Mouse (Mus musculus) hindbrain, embryonic 12.5 days (tissue): ENCODE data around the gene Deaf1. TPM values are rescaled to one million over a fixed set of nuclear protein-coding genes. Genes with fewer than 3 reads are reported as not detected.

Experiments used
- ATAC-seq: fragments of 200-750 bp; cut with Nextera tagmentation; 2 replicates; pipeline ENCODE4 v1.8.0; 2017; ENCODE audit warnings: moderate TSS enrichment; ENCODE audit not compliant: low FRiP score
- H3K27ac ChIP-seq: fragments of 300-500 bp; sonication (generic); 2 replicates; pipeline ENCODE4 v1.5.1; 2016; ENCODE audit warnings: mild to moderate bottlenecking
- H3K27me3 ChIP-seq: fragments of 300-500 bp; sonication (generic); 2 replicates; pipeline ENCODE4 v1.6.1; 2016; ENCODE audit warnings: mild to moderate bottlenecking
- H3K36me3 ChIP-seq: fragments of 300-500 bp; sonication (generic); 2 replicates; pipeline ENCODE4 v1.6.1; 2016; ENCODE audit warnings: mild to moderate bottlenecking
- H3K4me1 ChIP-seq: fragments of 300-500 bp; sonication (generic); 2 replicates; pipeline ENCODE4 v1.6.1; 2016
- H3K4me2 ChIP-seq: fragments of 300-500 bp; sonication (generic); replicated peaks from 2 replicates; pipeline ENCODE4 v1.6.1; 2016; ENCODE audit warnings: mild to moderate bottlenecking
- H3K4me3 ChIP-seq: fragments of 300-500 bp; sonication (generic); 2 replicates; pipeline ENCODE4 v1.5.1; 2016; ENCODE audit warnings: mild to moderate bottlenecking
- H3K9ac ChIP-seq: fragments of 300-500 bp; sonication (generic); 2 replicates; pipeline ENCODE4 v1.6.1; 2016; ENCODE audit warnings: mild to moderate bottlenecking, moderate library complexity
- H3K9me3 ChIP-seq: fragments of 300-500 bp; sonication (generic); replicated peaks from 2 replicates; pipeline ENCODE4 v1.6.1; 2016; ENCODE audit warnings: mild to moderate bottlenecking
- whole genome bisulfite sequencing: fragments of 180-500 bp; shearing (Covaris S2); methylation state at CpG from one replicate; pipeline ENCODE4 v1.1.7; 2016; 5-methylcytosine and 5-hydroxymethylcytosine counted together
- polyA plus RNA-seq: library from polyadenylated mRNA; unstranded; fragments of >200 nt; fragmentation: Nextera tagmentation; extraction: Ambion mirVana; gene quantifications from 2 replicates; pipeline ENCODE4 v1.2.1, GENCODE M21; 2016

Deaf1 gene
- polyA plus RNA-seq, 1 experiment from 2014 or later = 96.6 TPM

DNA sequence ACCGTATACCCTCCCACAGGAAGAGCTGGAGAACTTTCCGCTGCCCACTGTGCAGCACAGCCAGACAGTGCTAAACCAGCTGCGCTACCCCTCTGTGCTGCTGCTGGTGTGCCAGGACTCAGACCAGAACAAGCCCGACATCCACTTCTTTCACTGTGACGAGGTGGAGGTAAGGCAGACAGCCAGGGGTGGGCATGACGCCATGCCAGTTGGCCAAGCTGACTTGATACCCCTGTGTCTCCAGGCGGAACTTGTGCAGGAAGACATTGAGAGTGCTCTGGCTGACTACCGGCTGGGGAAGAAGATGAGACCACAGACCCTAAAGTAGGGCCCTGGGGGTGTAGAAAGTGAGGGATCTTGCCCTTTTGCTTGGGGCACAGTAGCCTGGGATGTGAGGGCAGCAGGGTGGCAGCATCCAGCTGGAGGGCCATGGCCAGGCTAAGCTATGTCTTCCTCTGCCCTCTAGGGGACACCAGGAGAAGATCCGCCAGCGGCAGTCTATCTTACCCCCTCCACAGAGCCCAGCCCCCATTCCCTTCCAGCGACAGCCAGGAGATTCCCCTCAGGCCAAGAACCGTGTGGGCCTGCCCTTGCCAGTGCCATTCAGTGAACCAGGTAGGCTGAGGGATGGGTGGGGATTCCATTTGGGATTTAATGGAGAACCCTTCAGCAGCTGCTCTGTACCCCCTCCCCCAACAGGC lies 28.3 kb upstream of the Deaf1 start:
- Histone ChIP-seq H3K9me3 (no peaks in the 10 kb centered on the region), H3K27ac (no peak overlapping the region), H3K4me3 (no peak overlapping the region), H3K36me3 (no peaks in the 10 kb centered on the region), H3K4me2 (no peak overlapping the region), H3K27me3 (peaks cover 7% of the 10 kb centered on the region), H3K4me1 (no peaks in the 10 kb centered on the region), H3K9ac (no peak overlapping the region)
- no peak for ATAC-seq
- WGBS = 57% methylated on average over 12 of the region's 12 CpGs

- no peak for ATAC-seq
- Histone ChIP-seq H3K4me2 (no peak overlapping the region), H3K9ac (no peak overlapping the region), H3K36me3 (no peaks in the 10 kb centered on the region), H3K4me1 (no peaks in the 10 kb centered on the region), H3K4me3 (no peak overlapping the region), H3K27me3 (no peaks in the 10 kb centered on the region; the same call in 1 of the 2 replicates), H3K27ac (no peak overlapping the region), H3K9me3 (no peaks in the 10 kb centered on the region)
- 73% methylated on average over 8 of the region's 8 CpGs for WGBS
These were observed 27.6 kb upstream of the Deaf1 start for GRCm38 (mm10) chr7:141355051-141355450.

GRCm38 (mm10) chr7:141351061-141351460 lies 23.6 kb upstream of the Deaf1 start:
- no peak overlapping the region for H3K9ac ChIP-seq
- no peak overlapping the region for H3K4me2 ChIP-seq
- ATAC-seq = no peak
- H3K36me3 ChIP-seq = no peaks in the 10 kb centered on the region
- 85% methylated on average over 6 of the region's 6 CpGs for WGBS
- H3K27ac ChIP-seq = no peak overlapping the region
- no peak overlapping the region for H3K4me3 ChIP-seq
- H3K27me3 ChIP-seq = no peaks in the 10 kb centered on the region
- H3K4me1 ChIP-seq = no peaks in the 10 kb centered on the region
- H3K9me3 ChIP-seq = no peaks in the 10 kb centered on the region

GRCm38 (mm10) chr7:141344787-141345186 lies 17.3 kb upstream of the Deaf1 start:
- ATAC-seq = no peak
- no peaks in the 10 kb centered on the region for H3K4me1 ChIP-seq
- H3K4me2 ChIP-seq = no peak overlapping the region
- H3K27ac ChIP-seq = no peak overlapping the region
- H3K36me3 ChIP-seq = no peaks in the 10 kb centered on the region
- no peak overlapping the region for H3K9ac ChIP-seq
- 91% methylated on average over 5 of the region's 5 CpGs for WGBS
- no peaks in the 10 kb centered on the region for H3K9me3 ChIP-seq
- no peak overlapping the region for H3K4me3 ChIP-seq
- peaks cover 5% of the 10 kb centered on the region; the same call in 1 of the 2 replicates for H3K27me3 ChIP-seq

GRCm38 (mm10) chr7:141343696-141344095 lies 16.2 kb upstream of the Deaf1 start:
- Histone ChIP-seq H3K4me2 (no peak overlapping the region), H3K27ac (no peak overlapping the region), H3K9me3 (no peaks in the 10 kb centered on the region), H3K36me3 (no peaks in the 10 kb centered on the region), H3K4me1 (peaks cover 3% of the 10 kb centered on the region), H3K27me3 (peaks cover 16% of the 10 kb centered on the region), H3K4me3 (no peak overlapping the region), H3K9ac (no peak overlapping the region)
- ATAC-seq = no peak
- 74% methylated on average over 7 of the region's 7 CpGs for WGBS

GRCm38 (mm10) chr7:141343230-141343629 lies 15.7 kb upstream of the Deaf1 start:
- Histone ChIP-seq H3K4me3 (no peak overlapping the region), H3K36me3 (no peaks in the 10 kb centered on the region), H3K4me2 (no peak overlapping the region), H3K9me3 (no peaks in the 10 kb centered on the region), H3K27ac (no peak overlapping the region), H3K4me1 (peaks cover 8% of the 10 kb centered on the region), H3K9ac (no peak overlapping the region), H3K27me3 (peaks cover 20% of the 10 kb centered on the region)
- WGBS = 49% methylated on average over 2 of the region's 2 CpGs
- ATAC-seq = no peak

DNA sequence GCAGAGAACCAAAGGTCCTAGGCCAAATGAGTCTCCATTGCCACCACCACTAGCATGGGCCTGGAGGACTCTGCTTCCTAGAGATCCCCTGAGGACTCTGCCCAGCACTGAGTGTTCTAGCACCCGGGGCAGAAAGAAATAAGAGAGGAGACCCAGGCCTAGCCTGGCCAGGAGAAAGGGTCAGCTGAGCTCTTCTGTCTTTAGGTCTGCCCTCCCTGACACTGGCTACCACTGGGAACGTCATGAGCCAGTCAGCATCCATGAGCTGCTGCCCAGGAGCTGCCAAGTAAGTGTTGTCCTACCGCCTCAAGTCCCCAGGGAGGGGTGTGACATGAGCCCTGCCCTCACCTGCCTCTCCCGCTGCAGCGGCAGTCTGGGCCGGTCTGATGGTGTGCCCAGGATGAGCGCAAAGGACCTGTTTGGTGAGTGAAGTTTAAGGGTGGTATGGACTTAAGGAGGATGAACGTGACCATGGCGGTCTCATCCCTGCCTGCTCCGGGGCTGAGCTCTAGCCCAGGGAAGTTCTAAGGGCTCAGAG lies 14.3 kb upstream of the Deaf1 start:
- no peaks in the 10 kb centered on the region for H3K9me3 ChIP-seq
- H3K27ac ChIP-seq = no peak overlapping the region
- H3K4me1 ChIP-seq = peaks cover 8% of the 10 kb centered on the region
- WGBS = 79% methylated on average over 10 of the region's 10 CpGs
- H3K4me3 ChIP-seq = no peak overlapping the region
- no peak overlapping the region for H3K9ac ChIP-seq
- H3K4me2 ChIP-seq = no peak overlapping the region
- no peaks in the 10 kb centered on the region for H3K36me3 ChIP-seq
- ATAC-seq = no peak
- peaks cover 29% of the 10 kb centered on the region for H3K27me3 ChIP-seq

GRCm38 (mm10) chr7:141340476-141340875 lies 13.0 kb upstream of the Deaf1 start:
- no peak for ATAC-seq
- H3K4me1 ChIP-seq = peaks cover 8% of the 10 kb centered on the region
- H3K9ac ChIP-seq = no peak overlapping the region
- WGBS = 84% methylated on average over 6 of the region's 6 CpGs
- no peak overlapping the region for H3K4me2 ChIP-seq
- no peak overlapping the region for H3K27ac ChIP-seq
- H3K9me3 ChIP-seq = no peaks in the 10 kb centered on the region
- H3K27me3 ChIP-seq = peaks cover 29% of the 10 kb centered on the region
- 0 out of 2 replicates have a peak, but pooled peaks cover 5% of the 10 kb centered on the region for H3K36me3 ChIP-seq
- no peak overlapping the region for H3K4me3 ChIP-seq

- ATAC-seq = no peak
- H3K9me3 ChIP-seq = no peaks in the 10 kb centered on the region
- no peak overlapping the region for H3K9ac ChIP-seq
- no peak overlapping the region for H3K27ac ChIP-seq
- peaks cover 29% of the 10 kb centered on the region for H3K27me3 ChIP-seq
- WGBS = 84% methylated on average over 7 of the region's 7 CpGs
- peaks cover 8% of the 10 kb centered on the region for H3K4me1 ChIP-seq
- H3K4me3 ChIP-seq = no peak overlapping the region
- H3K4me2 ChIP-seq = no peak overlapping the region
- 0 out of 2 replicates have a peak, but pooled peaks cover 5% of the 10 kb centered on the region for H3K36me3 ChIP-seq
These were observed 12.5 kb upstream of the Deaf1 start for GRCm38 (mm10) chr7:141340023-141340422.

DNA sequence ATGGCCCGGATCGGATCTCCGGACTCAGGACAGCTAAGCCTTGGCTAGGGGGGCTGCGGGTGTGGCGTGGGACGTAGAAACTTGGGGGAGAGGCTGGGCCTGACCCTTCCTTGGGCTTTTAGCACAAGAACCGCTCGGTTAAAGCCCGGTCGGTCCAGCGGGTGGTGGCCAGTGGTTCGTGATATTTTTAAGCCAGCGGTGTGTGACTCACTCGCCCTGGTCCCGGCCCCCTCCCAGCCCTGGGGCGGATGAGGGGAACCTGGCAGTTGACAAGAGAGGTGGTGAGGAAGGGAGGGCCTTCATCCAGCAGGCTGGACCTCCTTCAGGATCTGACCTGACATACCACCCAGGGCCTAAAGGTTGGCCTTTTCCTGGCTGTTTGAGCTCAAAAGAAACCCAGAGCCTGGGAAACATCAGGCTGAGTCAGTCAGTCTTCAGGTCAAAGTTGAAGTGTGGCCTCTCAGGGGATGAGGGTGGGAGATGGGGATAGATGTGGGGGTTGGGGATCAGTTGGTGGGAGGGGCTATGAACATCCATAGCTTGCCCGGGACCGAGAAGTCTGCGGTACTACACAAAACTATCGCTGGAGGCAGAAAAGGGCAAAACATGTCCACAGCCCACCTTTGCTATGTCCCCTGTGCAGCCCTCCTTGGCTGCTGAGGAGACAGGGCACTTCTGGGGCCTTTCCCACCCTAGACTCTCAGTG lies 11.9 kb upstream of the Deaf1 start:
- H3K4me1 ChIP-seq = peaks cover 8% of the 10 kb centered on the region
- 0 out of 2 replicates have a peak overlapping the region, but pooled peaks have one; percentile 8 for H3K4me3 ChIP-seq
- no peaks in the 10 kb centered on the region for H3K9me3 ChIP-seq
- no peak for ATAC-seq
- WGBS = 42% methylated on average over 20 of the region's 20 CpGs
- peak overlapping the region; percentile 49 for H3K4me2 ChIP-seq
- peak overlapping the region; percentile 29; the same call in 1 of the 2 replicates for H3K9ac ChIP-seq
- peaks cover 29% of the 10 kb centered on the region for H3K27me3 ChIP-seq
- H3K36me3 ChIP-seq = 0 out of 2 replicates have a peak, but pooled peaks cover 6% of the 10 kb centered on the region
- H3K27ac ChIP-seq = no peak overlapping the region

DNA sequence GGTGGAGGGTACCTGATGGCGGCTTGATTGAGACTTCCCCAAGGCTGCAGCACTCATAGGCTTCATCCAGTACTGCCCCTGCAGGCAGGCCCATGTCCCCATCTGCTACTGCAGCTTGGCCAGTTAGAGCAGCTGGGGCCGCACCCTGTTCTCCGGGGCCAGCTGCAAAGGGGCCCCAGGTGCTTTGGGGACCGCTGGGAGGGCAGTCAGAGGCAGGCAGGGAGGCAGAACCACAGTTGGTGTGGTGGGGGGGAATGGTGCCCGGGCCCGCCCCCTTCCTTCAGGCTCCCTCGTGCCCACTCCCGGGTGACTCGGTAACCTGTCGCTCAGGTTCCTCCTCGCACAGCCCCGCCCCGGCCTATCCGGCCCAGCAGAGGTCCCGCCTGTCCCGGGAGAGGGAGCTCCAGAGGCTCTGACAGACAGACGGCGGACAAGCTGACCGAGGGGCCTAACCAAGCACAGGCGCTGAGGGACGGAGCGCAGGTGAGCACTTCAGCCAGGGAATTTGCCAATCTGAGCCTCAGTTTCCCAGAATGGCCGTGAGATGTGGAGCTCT lies 11.2 kb upstream of the Deaf1 start, which contains the start of gene Eps8l2:
Gene Eps8l2 (plus strand): TSS at position 305 of the 556 bp plus-strand sequence.
- 0 out of 2 replicates have a peak, but pooled peaks cover 12% of the 10 kb centered on the region for H3K36me3 ChIP-seq
- H3K27ac ChIP-seq = no peak within 1 kb of the TSS
- 3% methylated on average over 23 of the region's 23 CpGs for WGBS
- ATAC-seq = peak; percentile 65
- H3K27me3 ChIP-seq = peaks cover 29% of the 10 kb centered on the region
- H3K9me3 ChIP-seq = no peaks in the 10 kb centered on the region
- H3K9ac ChIP-seq = peak within 1 kb of the TSS; percentile 29; the same call in 1 of the 2 replicates
- H3K4me1 ChIP-seq = peaks cover 8% of the 10 kb centered on the region
- H3K4me3 ChIP-seq = peak within 1 kb of the TSS; percentile 8; the same call in 1 of the 2 replicates
- peak within 1 kb of the TSS; percentile 49 for H3K4me2 ChIP-seq
